Mouse (Mus musculus): ENCODE results near the gene Tmem50a.
"Not testable (repeated sequence)": the region's sequence is repeated elsewhere in the genome, so short reads cannot be mapped to it uniquely, and the experiment has no call there.

The Tmem50a gene

DNA sequence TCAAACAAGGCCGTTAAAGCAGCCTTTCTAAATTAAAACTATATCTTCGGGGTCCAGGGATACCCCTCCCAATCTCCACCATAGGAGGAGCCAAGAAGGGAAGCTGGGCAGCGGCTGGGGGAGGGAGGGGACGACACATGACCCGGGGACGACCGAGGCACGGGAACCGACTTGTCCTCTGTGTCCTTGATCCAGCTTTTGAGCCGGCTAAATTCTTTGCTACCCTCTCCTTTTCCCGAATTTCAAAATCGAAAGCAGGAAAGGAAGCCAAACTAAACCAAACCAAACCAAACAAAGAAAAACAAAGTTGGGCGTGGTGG lies 8.1 kb upstream of the Tmem50a start:
- peak; percentile 84 for DNase-seq

DNA sequence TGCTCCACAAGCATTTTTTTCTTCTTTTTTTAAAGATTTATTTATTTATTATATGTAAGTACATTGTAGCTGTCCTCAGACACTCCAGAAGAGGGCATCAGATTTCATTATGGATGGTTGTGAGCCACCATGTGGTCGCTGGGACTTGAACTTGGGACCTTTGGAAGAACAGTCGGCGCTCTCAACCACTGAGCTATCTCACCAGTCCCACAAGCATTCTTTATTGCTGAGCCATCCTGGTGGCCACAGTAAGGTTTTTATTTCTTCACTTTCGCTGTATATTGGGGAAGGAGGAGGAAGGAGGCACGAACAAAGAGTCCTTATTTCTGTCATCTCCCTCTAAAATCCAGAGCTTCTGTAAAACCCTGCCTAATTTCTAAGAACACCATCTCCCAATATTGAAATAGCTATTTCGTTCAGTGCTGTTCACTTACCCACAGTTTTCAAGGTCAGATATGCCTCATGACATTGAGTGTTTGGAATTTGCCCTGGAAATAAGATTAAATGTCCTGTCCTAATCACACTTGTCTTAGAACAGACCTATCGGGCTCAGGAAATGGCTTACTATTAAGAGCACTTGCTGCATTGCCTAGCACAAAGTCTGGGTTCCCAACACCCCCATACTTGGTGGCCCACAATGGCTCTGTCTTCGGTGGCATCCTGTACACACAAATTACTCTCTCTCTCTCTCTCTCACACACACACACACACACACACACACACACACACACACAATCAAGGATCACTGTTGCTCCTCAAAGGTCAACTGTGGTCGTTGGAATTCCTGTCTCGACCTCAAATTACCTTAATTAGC lies 7.5 kb upstream of the Tmem50a start:
- DNase-seq = no peak

DNA sequence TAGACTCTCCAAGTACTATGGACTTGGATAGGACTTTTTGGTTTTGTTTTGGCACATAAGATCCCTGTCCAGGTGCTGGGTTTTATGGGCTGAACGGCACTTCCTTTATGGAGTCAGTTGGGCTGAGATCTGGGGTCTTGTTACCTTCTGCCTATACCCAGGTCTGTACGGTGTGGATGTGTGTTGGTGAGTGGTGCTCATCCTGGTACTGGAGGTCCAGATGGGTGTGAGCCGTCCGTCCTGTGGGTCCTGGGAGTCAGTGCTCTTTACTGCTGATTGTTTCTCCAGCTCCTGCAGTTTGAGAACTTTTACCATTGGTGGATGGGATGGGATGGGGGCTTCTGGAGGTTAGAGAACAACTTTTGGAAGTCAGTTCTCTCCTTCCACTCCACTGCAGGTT lies 6.9 kb upstream of the Tmem50a start:
- no peak for DNase-seq

DNA sequence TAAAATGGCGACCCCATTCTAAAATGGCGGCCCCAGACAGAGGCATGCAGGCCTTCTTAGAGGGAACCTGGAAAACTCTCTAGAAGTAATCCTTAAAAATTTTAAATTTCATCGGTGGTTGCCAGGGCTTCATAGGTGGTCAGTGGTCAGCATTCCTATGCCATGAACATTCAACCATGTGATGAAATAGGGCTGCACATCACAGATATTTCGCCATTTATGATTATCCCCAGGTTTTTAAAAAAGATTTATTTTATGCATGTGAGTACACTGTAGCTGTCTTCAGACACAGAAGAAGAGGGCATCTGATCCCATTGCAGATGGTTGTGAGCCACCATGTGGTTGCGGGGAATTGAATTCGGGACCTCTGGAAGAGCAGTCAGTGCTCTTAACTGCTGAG lies 5.8 kb upstream of the Tmem50a start:
- DNase-seq = no peak

DNA sequence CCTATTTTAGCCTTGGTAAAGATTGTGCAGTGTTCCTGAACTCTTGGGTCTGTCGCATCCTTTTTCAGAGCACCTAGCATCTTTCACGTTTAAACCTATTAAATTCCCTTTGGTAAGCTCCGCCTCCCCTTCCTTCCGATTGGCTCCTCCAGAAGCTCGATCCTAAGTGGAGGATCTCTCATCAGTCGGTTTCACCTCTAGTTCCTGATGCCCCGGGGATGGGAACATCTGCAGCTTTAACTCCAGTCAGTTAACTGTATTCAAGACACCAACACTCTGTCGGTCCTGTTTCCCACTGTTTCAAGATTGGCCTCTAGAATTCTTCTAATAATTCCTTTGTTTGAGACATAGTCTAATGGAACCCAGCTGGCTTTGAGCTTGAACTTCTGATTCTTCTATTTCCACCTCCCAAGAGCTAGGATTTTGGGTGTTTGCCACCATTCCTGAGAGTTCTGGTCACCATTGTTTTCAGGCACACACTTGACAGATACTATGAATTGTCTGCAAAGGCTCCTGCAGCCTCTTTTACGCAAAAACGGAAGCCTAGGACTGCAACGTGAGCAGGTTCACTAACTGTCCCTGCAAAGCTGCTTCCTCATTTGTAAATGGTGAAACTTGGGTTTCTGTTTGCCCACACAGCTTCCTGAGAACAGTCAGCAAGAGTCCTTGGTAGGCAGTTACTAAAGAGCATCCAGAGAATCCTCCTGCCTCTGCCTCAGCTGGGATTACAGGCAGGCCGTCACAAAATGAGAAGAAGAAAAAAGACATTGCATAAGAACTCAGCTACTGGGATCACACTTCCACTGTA lies 5.1 kb upstream of the Tmem50a start:
- no peak for DNase-seq

DNA sequence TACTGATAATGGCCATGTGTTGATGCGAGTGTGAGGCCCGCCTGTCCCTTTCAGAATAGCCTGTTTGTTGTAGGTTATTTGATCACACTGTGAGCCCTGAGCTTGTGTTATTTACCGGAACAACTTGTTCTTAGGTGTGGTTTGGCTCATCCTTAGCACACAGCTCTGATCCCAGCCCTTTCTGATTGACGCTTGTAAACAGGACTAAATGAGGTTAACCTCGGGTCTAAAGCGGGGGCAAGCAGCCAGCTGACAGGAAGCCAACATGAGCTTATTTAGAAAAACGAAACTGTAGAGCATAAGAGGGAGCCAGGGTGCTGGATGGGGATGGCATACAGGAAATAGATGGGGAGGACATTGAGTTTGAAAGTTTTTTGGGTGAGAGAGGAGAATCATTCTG lies 3.6 kb upstream of the Tmem50a start:
- DNase-seq = peak; percentile 80

DNA sequence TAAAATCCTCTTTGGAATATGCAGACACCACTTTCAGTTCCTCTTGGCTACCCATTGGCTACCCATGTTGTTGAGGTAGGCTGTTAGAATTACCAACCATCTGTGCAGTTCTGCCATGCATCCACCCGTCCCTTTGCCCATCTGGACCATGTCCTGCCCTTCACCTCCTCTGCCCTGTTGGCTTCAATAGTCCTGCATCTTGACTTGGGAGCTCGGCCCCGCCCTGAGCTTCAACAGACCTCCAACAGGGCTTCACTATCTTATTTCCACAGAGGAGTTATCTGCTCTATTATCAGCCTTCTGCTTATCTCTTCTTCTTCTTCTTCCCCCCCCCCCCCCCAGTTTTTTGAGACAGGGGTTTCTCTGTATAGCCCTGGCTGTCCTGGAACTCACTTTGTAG lies 2.4 kb upstream of the Tmem50a start:
- DNase-seq = no peak

DNA sequence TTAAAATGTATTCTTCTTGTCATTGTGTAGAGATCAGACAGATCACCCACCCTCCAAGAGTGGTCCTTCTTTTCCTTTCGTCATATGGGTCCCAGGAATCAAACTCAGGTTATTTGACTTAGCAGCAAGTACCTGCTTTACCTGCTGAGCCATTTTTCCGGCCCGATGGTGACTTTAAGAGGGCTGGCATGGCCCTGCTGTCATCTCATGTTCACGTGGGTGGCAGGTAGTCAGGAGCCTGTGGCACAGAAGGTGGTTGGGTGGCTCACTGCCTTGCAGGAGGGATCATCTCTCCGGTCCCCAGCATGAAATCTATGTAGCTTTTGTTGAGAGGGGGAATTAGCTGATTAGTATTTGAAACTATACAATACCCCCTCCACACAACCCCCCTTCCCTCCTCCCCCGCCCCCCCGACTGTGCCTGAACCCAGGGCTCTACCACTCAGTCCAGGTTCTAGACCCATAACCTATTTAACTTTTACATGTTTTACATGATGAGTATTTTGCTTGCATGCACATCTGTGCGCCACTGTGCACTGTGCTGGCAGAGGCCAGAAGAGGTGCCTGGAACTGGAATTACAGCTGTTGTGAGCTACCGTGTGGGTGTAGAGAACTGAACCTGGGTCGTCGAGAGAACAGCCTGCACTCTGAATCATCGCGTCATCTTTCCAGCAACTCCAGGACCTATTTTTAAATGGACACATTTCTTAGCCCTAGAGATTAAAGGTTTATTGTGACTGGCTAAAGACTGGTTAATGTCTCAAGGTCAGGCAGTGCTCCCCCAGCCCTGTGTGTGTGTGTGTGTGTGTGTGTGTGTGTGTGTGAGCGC lies 613 bp upstream of the Tmem50a start:
- no peak for DNase-seq

DNA sequence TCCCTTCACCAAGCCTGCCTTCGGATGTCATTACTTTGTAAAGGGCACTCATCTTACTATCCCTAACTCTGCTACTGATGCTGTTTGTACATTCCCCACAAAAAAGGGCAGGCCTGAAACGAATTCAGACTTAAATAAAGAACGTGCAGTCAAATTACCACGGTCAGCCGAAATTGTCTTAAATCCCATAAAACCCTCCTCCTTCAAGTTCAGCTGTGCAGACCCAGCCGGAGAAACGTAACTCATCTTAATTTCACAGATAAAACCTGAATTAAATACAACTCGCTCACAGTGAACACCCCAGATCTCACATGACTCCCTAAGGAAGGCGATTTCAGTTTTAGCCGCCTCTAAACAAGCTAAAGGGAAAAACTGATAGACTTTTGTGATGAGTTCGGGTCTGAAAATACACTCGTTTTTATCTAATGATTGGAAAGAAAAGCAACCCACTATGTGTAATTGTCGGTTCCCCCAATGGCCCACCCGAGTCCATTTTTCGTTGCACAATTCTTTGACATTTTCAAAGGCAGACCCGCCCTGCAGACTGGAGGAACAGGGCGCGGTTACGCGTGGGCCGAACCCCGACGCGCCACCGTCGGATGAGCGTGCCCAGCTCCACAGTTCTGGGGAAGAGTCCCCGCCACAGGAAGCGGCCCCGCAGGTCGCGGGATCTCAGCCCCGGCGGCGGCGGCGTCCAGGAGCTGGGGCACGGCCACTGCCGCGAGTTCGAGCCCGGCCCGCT lies 531 bp downstream of the Tmem50a start:
- no peak for DNase-seq

DNA sequence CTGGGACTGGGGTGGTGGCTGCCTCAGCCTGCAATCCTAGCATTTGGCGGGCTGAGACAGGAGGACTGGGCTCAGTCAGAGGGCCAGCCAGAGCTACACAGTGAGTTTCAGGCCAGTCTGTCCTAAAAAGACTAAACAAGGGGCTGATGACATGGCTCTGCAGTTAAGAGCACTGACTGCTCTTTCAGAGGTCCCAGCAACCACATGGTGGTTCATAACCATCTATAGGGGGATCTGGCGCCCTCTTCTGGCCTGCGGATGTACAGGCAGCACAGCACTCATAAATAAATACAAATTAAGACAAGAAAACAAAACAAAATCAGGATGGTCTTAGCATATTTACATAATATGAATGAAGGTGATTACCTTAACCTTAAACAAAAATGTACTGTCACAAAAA lies 1.4 kb downstream of the Tmem50a start:
- DNase-seq = peak; percentile 65

DNA sequence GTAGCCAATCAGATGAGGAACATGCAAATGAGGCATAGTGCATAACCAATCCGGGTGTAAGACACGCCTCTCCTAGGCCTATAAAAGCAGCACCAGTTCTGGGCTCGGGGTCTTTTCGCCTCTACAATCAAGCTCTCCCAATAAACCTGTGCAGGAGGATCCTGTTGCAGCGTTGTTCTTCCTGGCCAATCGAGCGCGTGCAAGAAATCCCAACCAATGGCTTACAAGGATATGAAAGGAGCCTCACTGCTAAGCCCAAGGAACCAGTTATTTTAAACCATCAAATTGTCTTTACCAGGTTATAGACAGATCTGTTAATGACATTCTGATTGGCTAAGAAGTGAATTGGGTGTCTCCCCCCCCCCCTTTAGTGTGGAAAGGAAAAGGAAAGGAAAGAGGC lies 3.4 kb downstream of the Tmem50a start:
- not testable (repeated sequence) for DNase-seq

DNA sequence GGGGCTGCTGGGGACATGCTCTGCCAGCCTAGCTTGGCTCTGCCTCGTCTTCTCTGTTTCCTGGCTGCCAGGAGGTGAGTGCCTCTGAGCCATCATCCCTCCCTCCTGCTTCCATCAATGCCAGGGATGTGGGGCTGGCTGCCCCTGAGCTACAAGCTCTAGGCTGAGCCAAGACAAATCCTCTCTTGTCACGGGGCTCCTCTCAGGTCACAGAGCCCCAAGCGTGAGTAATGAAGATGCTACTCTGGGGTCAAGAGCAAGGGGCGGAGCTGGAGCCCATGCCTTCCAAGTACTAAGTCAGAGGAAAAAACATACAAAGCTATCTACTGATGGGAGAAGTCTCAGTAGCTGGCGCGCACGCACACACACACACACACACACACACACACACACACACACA lies 11.8 kb downstream of the Tmem50a start:
- no peak for DNase-seq

DNA sequence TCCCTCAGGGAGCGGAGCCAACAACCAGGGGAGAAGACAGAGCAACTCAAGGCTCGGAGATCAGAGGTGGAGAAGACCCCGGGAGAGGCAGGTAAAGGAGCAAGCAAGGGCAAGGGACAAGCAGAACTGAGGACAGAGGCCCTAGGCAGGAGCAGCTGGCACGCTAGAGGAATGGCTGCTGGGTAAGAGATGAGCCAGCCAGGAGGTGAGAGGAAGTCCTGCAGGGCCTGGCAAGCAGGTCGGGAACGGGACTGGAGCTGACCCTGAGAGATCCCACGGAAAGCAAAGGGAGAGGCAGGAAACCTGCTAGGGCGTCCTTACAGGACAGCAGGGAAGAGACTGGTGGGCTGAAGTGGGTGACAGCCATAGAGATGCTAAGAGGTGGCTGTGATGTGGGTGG lies 13.7 kb downstream of the Tmem50a start:
- DNase-seq = no peak

DNA sequence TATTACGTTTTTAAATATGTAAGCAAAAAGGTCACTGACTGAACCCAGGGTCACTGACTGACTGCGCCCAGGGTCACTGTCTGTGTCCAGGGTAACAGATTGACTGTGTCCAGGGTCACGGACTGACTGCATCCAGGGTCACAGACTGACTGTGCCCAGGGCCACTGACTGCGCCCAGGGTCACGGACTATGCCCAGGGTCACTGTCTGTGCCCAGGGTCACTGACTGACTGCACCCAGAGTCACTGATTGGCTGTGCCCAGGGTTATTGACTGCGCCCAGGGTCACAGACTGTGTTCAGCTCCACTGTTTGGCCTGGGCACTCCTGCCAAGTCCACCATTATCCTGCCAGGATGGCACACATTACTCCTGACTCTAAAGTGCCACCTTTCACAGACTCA lies 17.6 kb downstream of the Tmem50a start:
- DNase-seq = no peak

DNA sequence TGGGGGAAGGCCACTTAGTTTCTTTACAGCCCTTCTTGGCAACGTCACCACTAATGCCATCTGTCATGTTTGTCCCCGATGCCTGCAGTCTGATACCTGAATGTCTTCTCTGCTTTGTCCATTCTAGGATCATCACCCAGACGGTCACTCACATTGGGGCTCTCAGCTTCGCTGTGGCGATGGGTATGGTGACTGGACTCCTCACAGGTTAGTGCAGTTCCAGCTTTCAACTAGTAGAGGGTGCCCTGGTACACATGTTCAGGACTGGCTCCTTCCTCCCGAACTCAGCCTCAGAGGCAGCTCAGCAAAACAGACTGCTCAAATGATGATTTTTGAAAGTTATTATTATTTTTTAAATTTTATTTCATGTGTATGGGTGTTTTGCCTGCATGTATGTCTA lies 22.7 kb downstream of the Tmem50a start:
- peak; percentile 68 for DNase-seq

DNA sequence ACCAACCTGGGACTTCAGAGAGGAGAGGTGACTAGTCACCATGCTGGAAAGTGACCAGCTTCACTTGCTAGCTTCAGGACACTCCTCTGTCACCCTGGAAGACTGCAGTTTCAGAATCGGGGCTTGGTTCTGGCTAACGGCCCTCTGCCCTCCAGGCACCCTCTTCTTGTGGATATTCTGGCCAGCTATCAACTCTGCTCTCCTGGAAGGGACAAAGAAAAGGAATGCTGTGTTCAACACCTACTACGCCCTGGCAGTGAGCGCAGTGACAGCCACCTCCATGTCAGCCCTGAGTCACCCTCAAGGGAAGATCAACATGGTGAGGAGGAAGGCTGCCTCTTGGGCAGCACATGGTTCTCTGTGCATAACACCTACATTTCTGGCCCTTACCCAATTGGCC lies 30.5 kb downstream of the Tmem50a start:
- no peak for DNase-seq

DNA sequence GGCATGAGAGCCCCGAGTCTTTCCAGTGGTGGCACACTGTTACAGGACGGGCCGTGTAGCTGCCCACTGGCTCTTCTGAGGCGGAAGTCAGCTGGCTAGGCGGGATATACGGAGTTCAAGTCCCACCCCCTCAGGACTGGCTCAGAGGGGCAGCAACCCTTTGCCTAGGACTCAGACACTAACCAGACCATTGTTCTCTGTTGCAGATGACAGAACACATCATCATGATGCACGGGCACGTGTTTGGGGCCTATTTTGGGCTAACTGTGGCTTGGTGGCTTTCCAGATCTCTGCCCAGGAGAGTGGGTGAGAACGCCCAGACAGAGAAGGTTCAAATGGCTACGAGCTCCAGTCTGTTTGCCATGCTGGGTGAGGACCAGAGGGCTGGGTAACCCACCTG lies 31.0 kb downstream of the Tmem50a start:
- DNase-seq = no peak

DNA sequence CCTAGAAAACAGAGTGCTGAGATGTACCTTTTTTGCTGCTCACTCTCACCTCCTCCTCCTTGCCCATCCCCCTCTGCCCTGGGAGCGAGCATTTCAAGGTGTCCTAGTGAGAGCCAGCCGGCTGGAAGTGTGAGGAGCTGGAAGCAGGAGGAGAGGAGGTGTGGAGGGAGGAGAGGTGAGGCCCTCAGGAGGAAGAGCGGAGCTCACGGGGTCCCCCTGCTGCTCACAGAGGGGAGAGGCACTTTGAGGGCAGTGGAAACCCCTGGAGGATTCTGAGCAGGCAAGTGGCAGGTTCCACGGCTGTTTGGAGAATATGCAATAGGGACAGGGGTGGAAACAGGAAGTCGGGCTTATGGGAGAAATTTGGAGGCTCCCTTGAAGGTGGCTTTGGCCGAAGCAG lies 31.6 kb downstream of the Tmem50a start:
- DNase-seq = peak; percentile 33

DNA sequence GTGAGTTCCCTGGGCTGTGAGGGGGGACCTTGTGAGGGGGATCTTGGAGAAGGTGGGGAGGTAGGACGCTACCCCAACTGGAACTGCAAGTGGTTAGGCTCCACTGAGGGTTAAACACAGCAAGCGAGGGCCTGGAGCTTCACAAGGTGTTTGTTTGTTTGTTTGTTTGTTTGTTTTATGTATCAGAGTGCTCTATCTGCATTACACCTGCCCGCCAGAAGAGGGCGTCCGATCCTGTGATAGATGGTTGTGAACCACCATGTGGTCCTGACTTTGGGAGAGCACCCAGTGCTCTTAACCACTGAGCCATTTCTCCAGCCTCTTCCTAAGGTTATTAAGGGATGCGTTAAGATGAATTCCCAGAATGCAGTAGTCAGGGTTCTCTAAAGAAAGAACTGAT lies 34.8 kb downstream of the Tmem50a start:
- no peak for DNase-seq

DNA sequence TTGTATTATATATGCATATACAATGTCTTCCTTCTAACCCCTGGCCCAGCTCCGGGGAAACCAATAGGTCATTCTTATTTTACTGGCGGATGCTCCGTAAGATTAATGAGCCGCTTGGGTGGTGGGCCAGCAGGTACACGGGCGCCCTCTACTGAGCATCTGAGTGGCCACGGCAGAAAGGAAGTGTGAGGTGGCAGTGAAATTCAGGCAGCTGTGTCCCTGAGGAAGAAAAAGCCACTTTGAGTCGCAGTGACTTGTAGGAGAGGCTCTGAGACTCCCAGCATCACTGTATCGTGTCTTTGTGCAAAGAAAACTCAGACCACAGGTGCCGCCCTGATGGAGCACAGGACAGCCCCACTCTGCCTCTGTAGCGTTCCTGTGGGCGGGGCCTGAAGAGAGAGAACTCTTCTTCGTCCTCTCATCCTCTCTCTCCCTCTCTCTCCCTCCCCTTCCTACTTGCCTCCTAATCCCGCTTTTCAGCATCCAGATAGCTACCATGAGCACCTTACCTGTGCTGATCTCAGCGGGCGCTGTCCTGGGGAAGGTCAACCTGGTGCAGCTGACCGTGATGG lies 35.3 kb downstream of the Tmem50a start:
- peak; percentile 86 for DNase-seq

DNA sequence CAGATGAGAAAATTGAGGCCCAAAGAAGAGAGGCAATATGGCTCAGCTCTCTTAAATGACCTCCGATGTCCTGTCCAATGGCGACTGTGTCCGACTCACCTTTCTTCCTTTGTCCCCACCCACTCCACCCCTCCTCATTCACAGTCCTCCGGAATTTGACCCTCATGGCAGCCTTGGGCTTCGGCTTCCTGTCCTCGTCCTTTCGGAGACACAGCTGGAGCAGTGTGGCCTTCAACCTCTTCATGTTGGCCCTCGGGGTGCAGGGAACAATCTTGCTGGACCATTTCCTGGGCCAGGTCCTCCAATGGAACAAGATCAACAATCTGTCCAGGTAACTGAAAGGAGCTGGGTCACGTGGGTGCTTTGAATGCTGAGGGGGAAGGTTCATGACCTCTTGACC lies 38.7 kb downstream of the Tmem50a start:
- no peak for DNase-seq

DNA sequence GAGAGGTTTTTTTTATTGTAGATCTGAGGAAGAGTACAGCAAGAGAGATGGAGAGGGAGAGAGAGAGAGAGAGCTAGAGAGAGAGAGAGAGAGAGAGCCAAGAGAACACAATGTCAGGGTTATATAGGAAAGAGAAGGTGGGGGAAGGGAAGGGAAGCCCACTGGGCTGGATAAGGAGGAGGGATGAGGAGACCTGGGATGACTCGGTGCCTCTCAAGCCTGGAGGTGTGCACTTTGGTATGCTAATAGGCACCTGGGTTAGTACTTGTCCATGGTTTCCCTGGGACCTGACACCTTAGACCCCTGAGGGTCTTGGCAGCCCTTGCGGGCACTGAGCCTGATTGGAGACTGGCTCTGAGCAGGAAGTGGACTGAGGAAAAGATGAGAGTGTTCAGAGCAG lies 42.9 kb downstream of the Tmem50a start:
- no peak for DNase-seq

DNA sequence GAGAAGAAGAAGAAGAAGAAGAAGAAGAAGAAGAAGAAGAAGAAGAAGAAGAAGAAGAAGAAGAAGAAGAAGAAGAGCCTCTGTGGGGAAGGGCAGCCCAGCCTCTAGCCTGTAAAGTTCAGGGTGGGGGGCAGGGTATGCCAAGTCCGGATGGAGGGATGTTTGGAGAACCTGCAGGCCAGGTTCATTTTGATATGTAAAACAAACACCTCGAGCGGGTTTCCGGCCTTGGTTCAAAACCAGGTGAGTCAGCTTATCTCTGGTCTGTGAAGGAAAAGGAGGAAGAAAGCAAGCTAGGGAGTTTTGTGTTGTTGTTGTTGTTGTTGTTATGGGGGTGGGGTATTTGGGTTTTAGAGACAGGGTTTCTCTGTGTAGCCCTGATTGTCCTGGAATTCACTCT lies 43.3 kb downstream of the Tmem50a start:
- DNase-seq = no peak
